Mouse (Mus musculus) limb, embryonic 14.5 days (tissue): ENCODE measurements at regions not wholly inside any gene's neighbourhood (a gene's known extent, or its start where the extent isn't known, plus 50 kb on each side); places are given as distances from the start of the nearest gene placed in this dataset.
"Not testable (repeated sequence)": the region's sequence is repeated elsewhere in the genome, so short reads cannot be mapped to it uniquely, and the experiment has no call there.

Experiments
- ATAC-seq: fragments of 200-750 bp; cut with Nextera tagmentation; 2 replicates; pipeline ENCODE4 v1.8.0; 2017; ENCODE audit warnings: low read depth, moderate number of reproducible peaks, moderate TSS enrichment; ENCODE audit not compliant: low FRiP score
- DNase-seq: peaks from one replicate; pipeline ENCODE4 v3.0.0-alpha.2; 2015; ENCODE audit warnings: low spot score
- H3K27ac ChIP-seq: fragments of 300-500 bp; sonication (generic); replicated peaks from 2 replicates; pipeline ENCODE4 v1.5.1; 2014; ENCODE audit warnings: low read depth, mild to moderate bottlenecking, low read length, moderate library complexity, mixed read lengths
- H3K27me3 ChIP-seq: fragments of 300-500 bp; sonication (generic); 2 replicates; pipeline ENCODE4 v1.6.1; 2014; ENCODE audit warnings: low read length, mixed read lengths; ENCODE audit not compliant: control insufficient read depth, insufficient read depth
- H3K36me3 ChIP-seq: fragments of 300-500 bp; sonication (generic); 2 replicates; pipeline ENCODE4 v1.6.1; 2014; ENCODE audit warnings: mild to moderate bottlenecking, low read length, moderate library complexity, mixed read lengths; ENCODE audit not compliant: control insufficient read depth, insufficient read depth
- H3K4me1 ChIP-seq: fragments of 300-500 bp; sonication (generic); 2 replicates; pipeline ENCODE4 v1.6.1; 2014; ENCODE audit warnings: antibody characterized with exemption, low read length, mixed read lengths; ENCODE audit not compliant: control insufficient read depth, insufficient read depth
- H3K4me2 ChIP-seq: fragments of 300-500 bp; sonication (generic); replicated peaks from 2 replicates; pipeline ENCODE4 v1.6.1; 2014; ENCODE audit warnings: low read depth, mild to moderate bottlenecking, low read length, moderate library complexity; ENCODE audit not compliant: severe bottlenecking
- H3K4me3 ChIP-seq: fragments of 300-500 bp; sonication (generic); replicated peaks from 2 replicates; pipeline ENCODE4 v1.5.1; 2014; ENCODE audit warnings: low read length
- H3K9ac ChIP-seq: fragments of 300-500 bp; sonication (generic); 2 replicates; pipeline ENCODE4 v1.6.1; 2014; ENCODE audit warnings: mild to moderate bottlenecking, low read depth, low read length, moderate library complexity; ENCODE audit not compliant: severe bottlenecking
- H3K9me3 ChIP-seq: fragments of 300-500 bp; sonication (generic); 2 replicates; pipeline ENCODE4 v1.6.1; 2016; ENCODE audit warnings: low read length; ENCODE audit not compliant: control insufficient read depth
- POLR2A ChIP-seq: fragments of 200-500 bp; IDR thresholded peaks from 2 replicates; pipeline ENCODE4 v1.8.0; 2012; ENCODE audit warnings: inconsistent platforms, mild to moderate bottlenecking, moderate library complexity, borderline replicate concordance; ENCODE audit not compliant: insufficient read depth, insufficient read length; ENCODE audit errors: extremely low read depth
- WGBS: fragments of 180-500 bp; shearing (Covaris S2); extraction: QIAGEN DNeasy Blood & Tissue Kit; methylation state at CpG from one replicate; pipeline ENCODE4 v1.1.7; 2014; 5-methylcytosine and 5-hydroxymethylcytosine counted together

DNA sequence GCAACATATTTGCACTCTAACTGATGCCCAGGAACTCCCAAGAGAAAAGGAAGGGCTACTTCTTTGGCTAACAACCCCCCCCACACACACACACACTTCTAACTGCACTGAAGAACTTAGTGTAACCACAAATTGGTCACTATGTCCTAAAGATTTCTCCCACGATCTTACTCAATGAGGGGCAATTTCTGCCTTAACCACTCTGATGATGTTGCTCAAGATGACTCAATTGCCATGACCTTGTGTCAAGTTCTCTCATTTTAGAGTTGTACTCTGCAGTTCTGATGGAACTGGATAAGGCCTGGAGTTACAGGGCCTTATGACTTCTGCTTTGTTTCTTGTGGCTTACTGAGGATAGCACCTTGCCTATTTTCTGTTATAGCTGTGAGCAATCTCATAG lies 81.7 kb downstream of the Sem1 start:
- Histone ChIP-seq H3K27ac (no peak overlapping the region), H3K9ac (no peak overlapping the region), H3K4me1 (no peaks in the 10 kb centered on the region), H3K27me3 (no peaks in the 10 kb centered on the region), H3K4me2 (no peak overlapping the region), H3K36me3 (no peaks in the 10 kb centered on the region), H3K4me3 (no peak overlapping the region), H3K9me3 (no peaks in the 10 kb centered on the region)
- DNase-seq (no peak), ATAC-seq (no peak)
- no peak for TF ChIP-seq POLR2A
- whole genome bisulfite sequencing, result 91% methylated on average over 1 of the region's 1 CpGs

GRCm38 (mm10) chr6:6496336-6496735 lies 82.1 kb downstream of the Sem1 start:
- no peaks in the 10 kb centered on the region for H3K27me3 ChIP-seq
- no peak overlapping the region for H3K4me3 ChIP-seq
- no peaks in the 10 kb centered on the region for H3K4me1 ChIP-seq
- no peaks in the 10 kb centered on the region for H3K36me3 ChIP-seq
- no peaks in the 10 kb centered on the region for H3K9me3 ChIP-seq
- H3K27ac ChIP-seq, result no peak overlapping the region
- DNase-seq (no peak), ATAC-seq (no peak)
- no peak for TF ChIP-seq POLR2A
- no peak overlapping the region for H3K4me2 ChIP-seq
- 93% methylated on average over 4 of the region's 4 CpGs for WGBS
- H3K9ac ChIP-seq, result no peak overlapping the region

DNA sequence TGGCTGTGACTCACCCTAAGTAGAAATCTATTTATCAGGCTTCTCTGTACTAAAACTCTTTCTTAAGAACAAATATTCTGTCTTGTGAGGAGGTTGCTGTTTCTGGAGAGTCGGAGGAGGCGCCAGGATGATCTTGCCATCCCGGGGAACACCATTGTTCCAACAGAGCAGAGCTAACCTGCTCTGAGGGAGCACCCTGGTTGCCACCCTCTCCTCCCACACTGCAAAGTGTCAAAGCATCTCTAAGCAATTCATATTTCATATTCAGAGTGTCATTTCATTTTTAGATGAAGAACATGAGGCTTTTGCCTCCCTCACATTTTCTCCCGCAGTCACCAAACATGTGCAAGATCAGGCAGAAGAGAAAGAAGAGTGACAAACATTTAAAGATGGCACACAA lies 90.3 kb downstream of the Sem1 start:
- ATAC-seq (no peak), DNase-seq (no peak)
- 87% methylated on average over 4 of the region's 4 CpGs for WGBS
- H3K4me2 ChIP-seq, result no peak overlapping the region
- H3K9me3 ChIP-seq, result no peaks in the 10 kb centered on the region
- TF ChIP-seq POLR2A, result no peak
- no peaks in the 10 kb centered on the region for H3K27me3 ChIP-seq
- H3K9ac ChIP-seq, result no peak overlapping the region
- H3K4me1 ChIP-seq, result no peaks in the 10 kb centered on the region
- no peak overlapping the region for H3K27ac ChIP-seq
- H3K4me3 ChIP-seq, result no peak overlapping the region
- H3K36me3 ChIP-seq, result no peaks in the 10 kb centered on the region

- DNase-seq, H3K36me3 ChIP-seq, H3K27me3 ChIP-seq, H3K9me3 ChIP-seq, H3K4me2 ChIP-seq, ATAC-seq, H3K4me3 ChIP-seq, H3K9ac ChIP-seq, H3K4me1 ChIP-seq, H3K27ac ChIP-seq: not testable (repeated sequence)
- 94% methylated on average over 1 of the region's 1 CpGs for WGBS
These were observed 96.9 kb downstream of the Sem1 start for GRCm38 (mm10) chr6:6481596-6481995.

DNA sequence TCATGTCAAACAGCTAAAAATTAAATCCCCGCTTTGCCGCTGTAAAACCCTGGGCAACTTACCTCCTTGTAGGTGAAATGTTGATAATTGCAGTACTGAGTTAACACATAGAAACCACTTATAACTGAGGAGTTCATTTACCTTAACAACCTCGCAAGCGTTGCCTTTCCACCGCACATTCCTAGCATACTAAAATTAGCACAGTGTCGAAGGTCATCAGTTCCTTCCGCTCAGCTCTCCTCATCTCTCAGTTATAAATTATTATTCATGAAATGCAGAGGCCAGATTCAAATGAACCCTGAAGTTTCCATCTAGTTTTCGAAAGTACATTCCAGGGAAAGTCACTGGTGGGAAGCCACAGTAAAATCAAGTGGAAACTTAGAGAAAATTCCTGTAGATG lies 108.1 kb downstream of the Sem1 start:
- H3K9me3 ChIP-seq, result no peaks in the 10 kb centered on the region
- H3K27me3 ChIP-seq, result no peaks in the 10 kb centered on the region
- H3K36me3 ChIP-seq, result no peaks in the 10 kb centered on the region
- H3K9ac ChIP-seq, result no peak overlapping the region
- H3K4me3 ChIP-seq, result no peak overlapping the region
- no peak overlapping the region for H3K27ac ChIP-seq
- WGBS, result 55% methylated on average over 8 of the region's 8 CpGs
- no peak for ATAC-seq
- H3K4me1 ChIP-seq, result no peaks in the 10 kb centered on the region
- DNase-seq, result no peak
- H3K4me2 ChIP-seq, result no peak overlapping the region
- TF ChIP-seq POLR2A, result no peak

- Histone ChIP-seq H3K4me1 (0 out of 2 replicates have a peak, but pooled peaks cover 5% of the 10 kb centered on the region), H3K9me3 (no peaks in the 10 kb centered on the region), H3K9ac (no peak overlapping the region), H3K4me3 (no peak overlapping the region), H3K27me3 (no peaks in the 10 kb centered on the region), H3K36me3 (no peaks in the 10 kb centered on the region), H3K4me2 (no peak overlapping the region), H3K27ac (no peak overlapping the region)
- no peak for TF ChIP-seq POLR2A
- 27% methylated on average over 1 of the region's 1 CpGs for WGBS
- DNase-seq, result no peak
- no peak for ATAC-seq
These were observed 110.9 kb downstream of the Sem1 start for GRCm38 (mm10) chr6:6467526-6467925.
